Mouse (Mus musculus): ENCODE data around the gene Jakmip3.

The Jakmip3 gene

DNA sequence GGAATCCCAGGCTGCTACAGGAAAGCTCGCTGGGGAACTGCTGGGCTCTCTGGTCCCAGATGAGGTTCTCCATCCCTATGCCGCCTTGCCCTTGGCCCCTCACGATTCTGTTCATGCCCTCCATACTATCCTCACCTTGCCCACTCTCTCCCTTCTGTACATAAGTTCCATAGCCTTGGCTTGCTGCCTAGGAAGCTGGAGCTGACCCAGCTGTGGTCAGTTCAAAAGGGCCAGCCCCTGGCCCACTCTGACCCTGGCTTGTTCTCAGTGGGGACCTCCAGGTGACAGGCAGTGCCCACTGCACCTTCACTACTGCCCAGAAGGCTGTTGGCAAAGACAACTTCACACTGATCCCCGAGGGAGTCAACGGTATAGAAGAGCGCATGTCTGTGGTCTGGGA lies 155.9 kb downstream of the Jakmip3 start:
- no peak for DNase-seq (ENCODE audit: low spot score)

DNA sequence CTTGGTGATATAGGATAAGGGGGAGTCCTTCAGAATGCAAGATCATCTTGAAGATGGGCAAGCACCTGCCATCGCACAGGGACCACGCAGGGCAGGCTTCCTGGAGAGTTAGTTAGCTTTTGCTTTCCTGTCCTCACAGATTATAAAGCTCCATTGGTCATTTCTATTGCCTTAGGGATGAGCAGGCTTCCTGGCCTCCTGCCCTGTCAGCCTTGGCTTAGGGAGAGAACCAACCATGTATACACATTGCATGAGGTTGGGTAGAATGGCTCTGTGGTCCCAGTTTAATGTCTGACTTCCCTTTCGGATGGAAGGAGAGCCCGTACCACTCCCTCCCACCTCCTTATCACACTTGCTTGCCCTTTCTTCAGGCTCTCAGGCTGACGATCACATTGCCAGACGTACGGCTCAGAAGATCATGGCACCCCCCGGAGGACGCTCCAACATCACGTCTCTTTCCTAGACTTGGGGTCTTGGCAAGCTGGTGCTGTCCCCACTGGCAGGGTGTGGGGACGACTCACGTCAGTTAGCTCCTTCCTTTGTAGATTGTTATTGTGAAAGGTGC lies 160.1 kb downstream of the Jakmip3 start:
- DNase-seq (ENCODE audit: low spot score), result no peak

DNA sequence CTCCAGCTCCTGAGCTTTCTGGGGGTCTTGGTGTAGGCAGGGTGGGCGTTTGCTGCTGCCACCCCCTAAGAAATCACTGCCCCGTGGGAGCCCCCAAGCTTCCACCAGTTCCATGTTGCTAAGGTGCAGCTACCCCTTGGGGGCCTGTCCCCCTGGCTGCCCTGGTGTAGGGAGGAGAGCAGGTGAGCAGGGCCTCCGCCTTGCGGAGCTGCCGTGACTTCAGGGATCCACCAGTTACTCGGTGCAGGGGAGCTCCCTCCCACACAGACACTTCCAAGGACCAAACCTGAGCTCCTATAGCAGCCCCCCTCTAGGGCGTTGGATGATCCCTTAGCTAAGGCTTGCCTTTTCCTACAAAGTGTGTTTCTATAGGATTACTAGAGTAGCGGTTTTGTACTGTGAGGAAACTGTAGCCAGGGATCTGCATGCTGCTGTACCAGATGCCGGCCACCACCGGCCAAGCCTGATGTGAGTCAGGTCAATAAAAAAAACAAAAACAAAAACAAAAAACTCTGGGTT lies 160.8 kb downstream of the Jakmip3 start:
- DNase-seq (ENCODE audit: low spot score), result no peak

DNA sequence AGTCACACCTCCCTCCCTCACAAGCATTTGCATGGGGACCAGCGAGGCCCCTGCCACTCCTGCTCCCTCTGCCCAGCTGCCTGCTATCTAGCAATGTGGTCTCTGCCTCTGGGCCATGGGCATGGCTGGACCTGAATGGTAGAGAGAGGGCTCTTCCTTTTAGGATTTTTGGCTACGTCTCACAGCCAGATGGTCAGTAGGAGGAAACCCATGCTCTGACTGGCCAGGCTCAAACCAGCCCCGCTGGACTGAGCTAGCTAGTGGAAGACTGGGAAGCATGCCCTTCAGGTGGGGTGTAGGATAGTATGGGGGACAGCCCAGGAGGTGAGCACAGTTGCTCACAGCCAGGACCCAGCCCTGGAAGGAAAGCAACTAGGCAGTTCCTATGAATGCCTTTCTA lies 161.3 kb downstream of the Jakmip3 start:
- no peak for DNase-seq (ENCODE audit: low spot score)

DNA sequence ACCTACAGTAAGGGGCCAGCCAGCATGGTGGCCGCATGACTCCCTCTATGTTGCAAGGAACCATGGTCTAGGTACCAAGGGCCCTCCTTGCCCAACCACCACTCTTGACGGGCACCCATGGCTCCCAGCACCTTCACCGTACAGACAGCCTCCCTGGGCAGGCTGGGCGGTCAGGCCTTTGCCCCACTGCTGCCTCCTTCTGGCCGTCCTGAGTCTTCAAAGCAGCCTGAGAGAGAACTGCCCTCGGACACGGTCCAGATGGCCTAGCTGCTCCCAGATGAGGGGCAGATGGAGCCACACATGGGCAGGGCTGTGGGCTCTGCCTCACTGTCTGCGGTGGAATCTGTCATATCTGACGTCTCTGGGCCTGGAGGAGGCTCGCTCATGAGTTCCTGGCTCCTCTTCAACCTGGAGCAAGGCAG lies 163.4 kb downstream of the Jakmip3 start:
- no peak for DNase-seq (ENCODE audit: low spot score)

DNA sequence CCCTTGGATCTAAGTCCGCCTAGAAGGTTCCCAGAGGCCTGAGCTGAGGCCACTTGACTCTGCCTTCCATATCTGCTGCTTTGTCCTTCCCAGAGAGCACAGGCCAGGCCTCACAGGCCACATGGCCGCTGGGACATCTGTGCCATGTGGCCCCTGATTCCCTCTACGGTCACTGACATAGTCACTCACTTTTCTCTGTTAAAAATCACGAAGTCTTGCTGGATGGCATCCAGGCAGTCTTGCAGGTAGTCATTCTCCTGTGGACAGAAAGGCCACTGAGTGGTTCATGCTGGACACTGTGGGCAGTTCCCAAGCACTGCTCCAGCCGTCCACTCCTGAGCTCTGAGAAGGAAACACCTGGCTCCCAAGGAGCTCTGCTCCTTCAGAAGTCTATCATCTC lies 164.5 kb downstream of the Jakmip3 start:
- DNase-seq (ENCODE audit: low spot score), result no peak

DNA sequence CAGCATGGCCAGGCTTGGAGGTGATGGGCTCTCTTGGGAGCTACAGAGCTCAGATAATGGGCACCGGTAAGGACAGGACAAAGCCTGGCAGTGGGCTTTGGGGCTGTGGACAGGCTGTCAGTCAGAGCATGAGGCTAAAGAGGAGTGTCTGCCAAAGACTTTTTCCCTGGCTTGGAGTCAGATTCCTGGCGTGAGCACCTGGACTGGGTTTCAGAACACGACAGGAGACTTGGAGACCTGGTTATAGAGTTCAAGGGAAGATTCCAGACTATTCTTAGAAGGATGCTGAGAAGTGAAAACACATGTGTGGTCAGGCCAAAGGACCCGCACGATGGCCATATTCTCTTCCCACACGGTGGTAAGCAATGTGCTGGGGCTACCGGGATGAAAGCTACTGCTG lies 165.2 kb downstream of the Jakmip3 start:
- DNase-seq (ENCODE audit: low spot score), result no peak

DNA sequence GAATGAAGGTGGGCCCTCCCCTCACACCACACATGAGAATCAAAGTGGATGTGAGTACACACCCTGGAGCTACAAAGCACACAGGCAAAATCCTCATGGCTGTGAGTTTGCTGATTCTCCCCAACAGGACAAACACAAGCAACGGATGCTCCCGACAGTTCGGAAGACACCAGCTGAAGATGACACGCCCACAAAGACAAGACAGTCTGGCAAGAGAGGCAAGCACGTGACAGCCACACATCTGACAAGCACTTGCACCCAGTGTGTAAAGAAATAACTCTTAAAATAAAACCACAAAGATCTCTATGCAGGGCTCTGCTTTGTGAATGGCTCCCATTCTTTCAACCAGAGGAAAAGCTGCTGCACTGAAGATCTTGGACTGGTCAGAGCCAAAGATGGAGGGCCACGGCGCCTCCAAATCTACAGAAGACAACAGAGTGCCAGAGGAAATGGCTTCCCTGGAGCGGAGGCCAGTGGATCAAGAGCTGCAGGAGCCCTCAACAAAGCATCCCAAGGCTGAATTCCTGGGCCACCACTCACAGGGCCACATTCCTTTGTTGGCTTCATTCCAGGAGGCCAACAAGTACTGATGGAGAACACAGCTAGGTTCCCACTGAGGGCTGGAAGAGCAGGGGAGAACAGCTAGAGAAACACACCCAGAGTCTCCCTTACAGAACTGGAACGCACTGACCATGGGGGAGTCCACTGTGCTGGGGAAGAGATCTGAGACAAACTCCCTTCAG lies 167.5 kb downstream of the Jakmip3 start:
- DNase-seq (ENCODE audit: low spot score), result no peak

DNA sequence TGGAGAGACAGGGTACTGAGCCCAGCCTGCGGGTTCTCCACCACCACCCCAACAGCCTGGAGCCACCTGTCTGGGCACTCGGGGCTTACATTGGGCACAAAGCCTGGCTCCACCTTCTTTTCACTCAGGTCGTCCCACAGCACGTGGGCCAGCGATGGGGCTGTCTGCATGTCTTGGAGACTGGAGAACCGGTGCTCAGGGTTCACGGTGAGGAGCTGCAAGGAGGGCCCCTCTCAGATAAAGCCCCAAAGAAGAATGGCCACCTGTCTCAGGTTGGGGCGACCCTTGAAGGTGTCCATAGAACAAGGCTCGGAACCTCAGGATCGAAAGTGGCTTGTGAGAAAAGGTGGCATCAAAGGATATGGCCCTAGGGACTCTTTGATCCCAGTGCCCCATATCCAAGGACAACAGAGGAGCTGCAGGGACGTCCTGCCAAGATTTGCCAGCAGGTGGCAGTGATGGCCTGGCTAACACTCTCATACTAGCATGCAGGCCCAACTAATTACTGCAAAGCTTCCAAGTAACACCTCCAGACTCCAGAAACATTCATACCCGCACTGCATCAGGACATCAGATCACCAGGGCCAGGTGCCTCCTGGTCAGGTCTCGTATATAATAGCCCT lies 178.7 kb downstream of the Jakmip3 start:
- peak; percentile 11 for DNase-seq (ENCODE audit: low spot score)

DNA sequence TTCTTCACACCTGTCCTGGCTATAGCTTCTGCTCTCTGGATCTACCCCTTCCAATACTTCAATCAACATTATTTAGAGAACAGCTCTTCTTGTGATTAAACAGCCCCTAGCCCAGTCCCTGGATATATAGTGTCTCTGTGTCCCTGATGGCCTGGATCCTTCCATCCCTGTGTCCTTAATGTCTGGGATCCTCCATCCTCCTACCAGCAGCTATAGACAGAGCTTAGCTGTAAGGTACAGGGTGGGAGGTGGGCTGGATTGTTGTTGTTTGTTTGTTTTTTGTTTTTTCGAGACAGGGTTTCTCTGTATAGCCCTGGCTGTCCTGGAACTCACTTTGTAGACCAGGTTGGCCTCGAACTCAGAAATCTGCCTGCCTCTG lies 179.2 kb downstream of the Jakmip3 start:
- DNase-seq (ENCODE audit: low spot score), result no peak

DNA sequence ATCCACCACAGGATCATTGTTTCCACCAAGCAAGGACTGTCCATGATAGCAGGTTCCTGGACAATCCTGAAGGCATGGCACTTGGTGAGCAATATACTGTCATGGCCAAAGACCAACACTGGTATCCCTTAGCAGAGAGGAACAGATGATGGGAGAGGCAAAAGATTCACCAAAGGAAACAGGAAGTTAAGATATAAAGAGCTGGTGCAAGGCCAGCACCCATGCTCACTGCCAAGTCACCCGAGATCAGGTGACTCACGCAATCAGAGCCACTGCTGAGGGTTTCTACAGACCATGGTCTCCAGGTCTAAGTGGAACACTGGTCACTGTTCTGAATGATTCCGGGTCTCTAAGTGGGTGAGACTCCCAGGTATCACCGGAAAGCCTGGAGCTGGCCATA lies 185.4 kb downstream of the Jakmip3 start:
- no peak for DNase-seq (ENCODE audit: low spot score)

DNA sequence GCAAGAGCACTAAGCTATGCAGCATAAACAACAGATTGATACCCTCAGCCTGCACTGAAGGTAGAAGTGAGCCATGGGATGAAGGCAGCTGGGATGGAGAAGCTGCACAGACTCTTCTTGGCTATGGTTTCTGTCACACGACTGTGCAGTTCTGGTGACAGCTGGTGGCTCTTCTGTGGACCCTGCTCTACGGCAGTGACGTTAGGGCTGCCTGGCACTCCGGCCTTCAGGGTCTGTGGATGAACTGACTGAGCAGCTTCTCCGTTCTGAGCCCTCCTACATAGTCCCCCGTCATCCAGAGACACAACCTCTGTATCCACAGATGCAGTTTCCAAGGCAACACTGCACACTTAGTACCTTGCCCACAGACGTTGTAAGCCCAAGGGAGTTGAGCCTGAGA lies 186.0 kb downstream of the Jakmip3 start:
- DNase-seq (ENCODE audit: low spot score), result no peak

DNA sequence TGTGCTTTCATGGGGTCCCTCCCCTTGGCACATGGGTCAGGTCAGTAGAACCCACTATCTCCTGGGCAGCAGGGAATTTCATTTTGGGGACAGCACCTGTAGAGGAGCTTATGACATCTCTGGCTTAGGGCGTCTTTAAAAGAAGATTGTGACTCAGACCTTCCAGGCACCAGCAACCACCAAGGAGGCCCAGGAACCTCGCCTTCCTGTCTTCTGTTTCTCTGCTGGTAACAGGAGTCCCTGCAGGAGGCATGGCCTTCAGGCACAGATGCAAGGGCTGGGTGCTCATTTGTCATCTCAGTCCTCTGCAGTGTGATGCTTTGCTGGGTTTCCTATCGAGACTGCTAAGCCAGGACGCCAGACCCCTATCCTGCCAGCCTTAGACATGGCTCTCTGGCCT lies 188.5 kb downstream of the Jakmip3 start:
- no peak for DNase-seq (ENCODE audit: low spot score)

DNA sequence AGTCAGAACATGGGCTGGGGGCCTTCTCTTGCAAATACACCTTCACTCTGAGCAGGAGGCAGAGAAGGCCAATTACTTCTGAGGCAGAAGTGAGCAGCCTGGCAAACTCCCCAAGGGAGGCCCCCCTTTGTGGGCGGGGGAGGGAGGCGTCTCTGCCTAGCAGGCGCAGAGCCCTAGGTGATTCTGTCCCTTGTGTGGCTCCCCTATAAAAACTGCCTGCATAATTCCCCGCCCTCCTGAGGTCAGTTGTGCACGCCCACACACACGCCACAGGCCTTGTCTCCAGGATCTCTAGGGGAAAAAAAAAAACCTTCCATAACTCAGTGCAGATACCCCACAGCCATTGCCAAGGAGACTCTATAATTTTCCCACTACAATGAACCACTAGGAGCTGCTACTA lies 189.8 kb downstream of the Jakmip3 start:
- DNase-seq (ENCODE audit: low spot score), result no peak

DNA sequence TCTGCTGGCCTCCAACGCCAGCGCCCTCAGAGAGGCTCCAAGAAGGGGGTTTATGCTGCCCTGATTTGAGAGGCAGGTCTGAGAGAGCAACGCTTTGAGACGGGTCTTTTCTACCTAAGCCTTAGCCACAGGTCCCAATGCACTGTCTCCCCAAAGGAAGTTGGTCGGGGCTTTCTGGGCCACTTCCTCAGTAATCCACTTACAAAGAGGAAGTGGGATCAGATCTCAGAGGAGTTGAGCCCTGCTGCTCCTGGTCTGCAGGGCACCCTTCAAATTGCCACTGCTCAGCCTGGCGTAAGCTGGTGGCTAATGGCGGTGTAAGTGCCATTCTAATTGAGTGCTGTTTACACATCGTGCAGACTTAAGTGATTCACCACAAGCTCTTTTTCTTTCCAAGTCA lies 191.0 kb downstream of the Jakmip3 start:
- no peak for DNase-seq (ENCODE audit: low spot score)

DNA sequence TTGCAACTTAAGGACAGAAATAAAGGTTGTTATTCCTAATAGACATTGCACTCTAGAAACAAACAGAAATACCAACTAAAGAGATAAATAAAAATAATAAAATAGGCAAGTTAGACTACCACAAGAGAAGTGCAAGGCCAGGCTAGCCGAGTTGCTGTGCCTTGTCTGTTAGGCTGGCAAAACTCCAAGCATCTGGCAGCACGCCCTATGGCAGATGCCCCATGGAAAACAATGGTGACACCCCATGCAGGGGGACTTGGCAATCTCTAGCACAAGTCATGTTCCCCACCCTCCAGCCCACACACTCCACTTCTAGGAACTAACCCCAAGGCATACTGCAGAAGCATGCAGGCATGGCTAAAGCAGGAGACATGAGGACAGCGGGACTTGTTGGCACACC lies 192.9 kb downstream of the Jakmip3 start:
- DNase-seq (ENCODE audit: low spot score), result no peak
